Mouse (Mus musculus) gastrocnemius, postnatal 36 days (tissue): ENCODE measurements around the gene Gpr15. TPM values are rescaled to one million over a fixed set of nuclear protein-coding genes. Genes with fewer than 3 reads are reported as not detected.

Source experiments
- DNase-seq, 2 experiments: peaks; one replicate each; pipeline ENCODE4 v3.0.0; 2022
- intact Hi-C: fragments of 180-260 bp; cut with DNase I; formaldehyde crosslinking; loops from one replicate; pipeline ENCODE4 v1.15.1; 2025
- total RNA-seq, 2 experiments: library from RNA; stranded (reverse); gene quantifications; 2 replicates each; pipeline ENCODE4 v1.2.3; 2021

The Gpr15 gene
- total RNA-seq, 2 experiments from 2014 or later: not detected

GRCm38 (mm10) chr16:58703382-58704124 is 15.3 kb downstream of the Gpr15 start:
- no peak for DNase-seq
- intact Hi-C loops: no loop called here

GRCm38 (mm10) chr16:58702329-58702932 is 16.4 kb downstream of the Gpr15 start:
- intact Hi-C loops: no loop called here
- no peak for DNase-seq

GRCm38 (mm10) chr16:58701779-58702178 is 17.1 kb downstream of the Gpr15 start:
- intact Hi-C loops: no loop called here
- no peak for DNase-seq

- intact Hi-C loops: no loop called here
- no peak for DNase-seq
Observed at GRCm38 (mm10) chr16:58700816-58701424, 17.9 kb downstream of the Gpr15 start.

- intact Hi-C loops: no loop called here
- no peak for DNase-seq
Observed at GRCm38 (mm10) chr16:58700174-58700573, 18.7 kb downstream of the Gpr15 start.

- intact Hi-C loops: no loop called here
- no peak for DNase-seq
Observed at GRCm38 (mm10) chr16:58697261-58697660, 21.6 kb downstream of the Gpr15 start.

GRCm38 (mm10) chr16:58696796-58697195 is 22.1 kb downstream of the Gpr15 start:
- intact Hi-C loops: no loop called here
- no peak for DNase-seq

- DNase-seq: no peak
- intact Hi-C loops: no loop called here
Observed at GRCm38 (mm10) chr16:58694091-58694490, 24.8 kb downstream of the Gpr15 start.

GRCm38 (mm10) chr16:58690322-58690732 is 28.5 kb downstream of the Gpr15 start:
- DNase-seq: no peak
- intact Hi-C loops: no loop called here

- DNase-seq: no peak
- intact Hi-C loops: no loop called here
Observed at GRCm38 (mm10) chr16:58689555-58690169, 29.2 kb downstream of the Gpr15 start.

GRCm38 (mm10) chr16:58688534-58688933 is 30.3 kb downstream of the Gpr15 start:
- no peak for DNase-seq
- intact Hi-C loops: no loop called here

- no peak for DNase-seq
- intact Hi-C loops: no loop called here
Observed at GRCm38 (mm10) chr16:58685548-58686537, 33.0 kb downstream of the Gpr15 start.

GRCm38 (mm10) chr16:58684537-58684936 is 34.3 kb downstream of the Gpr15 start:
- intact Hi-C loops: no loop called here
- DNase-seq: no peak

- DNase-seq: no peak
- intact Hi-C loops: no loop called here
Observed at GRCm38 (mm10) chr16:58683911-58684310, 35.0 kb downstream of the Gpr15 start.

GRCm38 (mm10) chr16:58682870-58683269 is 36.0 kb downstream of the Gpr15 start:
- intact Hi-C loops: no loop called here
- DNase-seq: no peak

- intact Hi-C loops: no loop called here
- no peak for DNase-seq
Observed at GRCm38 (mm10) chr16:58682046-58682445, 36.8 kb downstream of the Gpr15 start.

GRCm38 (mm10) chr16:58678660-58679059 is 40.2 kb downstream of the Gpr15 start:
- DNase-seq: no peak
- intact Hi-C loops: no loop called here

- DNase-seq: no peak
- intact Hi-C loops: no loop called here
Observed at GRCm38 (mm10) chr16:58677491-58677890, 41.4 kb downstream of the Gpr15 start.

- intact Hi-C loops: no loop called here
- no peak for DNase-seq
Observed at GRCm38 (mm10) chr16:58676633-58677032, 42.2 kb downstream of the Gpr15 start.

GRCm38 (mm10) chr16:58676156-58676555 is 42.7 kb downstream of the Gpr15 start:
- DNase-seq: no peak
- intact Hi-C loops: no loop called here
